Mouse (Mus musculus): Measurements from ENCODE around the gene Sptbn1.
A peak's percentile ranks its signal among the peaks of the same experiment; 100 is the strongest.
"Not testable (repeated sequence)": the region's sequence is repeated elsewhere in the genome, so short reads cannot be mapped to it uniquely, and the experiment has no call there.

The Sptbn1 gene

DNA sequence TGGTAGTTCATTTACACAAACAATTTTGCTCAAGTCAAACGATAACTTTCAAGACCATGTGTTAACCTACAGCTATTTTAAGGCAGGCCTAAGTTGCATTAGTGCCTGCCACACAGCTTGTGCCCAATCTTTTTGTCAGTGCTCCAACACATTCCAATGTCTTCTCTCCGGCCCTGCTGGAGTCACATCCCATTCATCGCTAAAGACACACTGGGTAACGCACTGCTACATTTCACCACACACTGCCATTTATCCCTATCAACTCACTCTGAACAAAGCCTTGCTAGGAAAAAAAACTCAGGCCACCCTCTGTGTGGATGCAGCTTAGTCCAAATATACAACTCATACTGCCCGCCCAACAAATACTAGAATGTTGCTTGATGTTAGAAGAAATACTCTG, 11.5 kb downstream of the Sptbn1 start:
- no peak for DNase-seq (ENCODE audit: low read depth, low spot score)

DNA sequence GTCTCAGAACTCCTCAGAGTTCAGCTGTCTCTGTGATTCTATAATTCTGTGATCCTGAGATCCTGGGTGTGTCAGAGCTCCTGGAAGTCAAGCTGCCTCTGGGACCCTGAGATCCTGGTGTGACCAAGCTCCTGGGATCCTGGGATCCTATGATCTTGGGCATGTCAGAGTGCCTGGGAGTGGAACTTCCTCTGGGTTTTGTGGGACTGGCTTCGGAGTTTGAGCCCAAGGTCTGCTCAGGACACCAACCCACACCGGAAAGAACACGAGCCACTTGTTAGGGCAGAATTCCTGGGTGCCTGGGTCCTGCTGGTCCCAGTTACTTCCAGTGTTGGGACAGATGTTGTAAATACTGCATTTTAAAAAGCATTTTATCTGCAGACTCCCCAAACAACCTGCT, 12.8 kb downstream of the Sptbn1 start:
- not testable (repeated sequence) for DNase-seq (ENCODE audit: low read depth, low spot score)

DNA sequence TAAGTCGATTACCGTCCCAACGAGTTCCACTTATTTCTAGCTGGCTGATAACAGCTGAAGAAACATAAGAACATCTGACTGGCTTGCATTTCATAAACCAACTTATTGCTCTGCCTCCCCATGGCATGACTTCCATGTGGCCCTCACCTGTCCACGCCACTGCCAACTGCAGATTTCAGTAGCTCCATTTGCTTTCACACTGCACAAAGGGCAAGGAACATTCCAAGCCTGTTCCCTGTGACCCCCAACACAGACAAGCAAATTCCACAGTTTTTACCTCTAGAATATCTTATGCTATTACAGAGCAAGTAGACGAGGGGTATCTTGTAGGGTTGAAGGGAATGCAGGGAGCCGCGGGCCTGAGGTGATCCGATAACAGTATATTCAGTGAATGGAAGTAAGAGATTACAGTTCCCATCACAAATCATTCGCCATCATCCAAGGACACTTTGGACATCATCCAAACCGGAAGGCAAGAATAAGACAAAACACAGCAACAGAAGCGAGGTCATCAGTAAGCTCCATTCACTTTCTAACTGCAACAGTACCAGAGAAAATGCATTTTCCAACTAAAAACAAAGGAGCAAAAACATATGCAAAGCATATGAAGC, 16.6 kb downstream of the Sptbn1 start:
- no peak for DNase-seq (ENCODE audit: low read depth, low spot score)

DNA sequence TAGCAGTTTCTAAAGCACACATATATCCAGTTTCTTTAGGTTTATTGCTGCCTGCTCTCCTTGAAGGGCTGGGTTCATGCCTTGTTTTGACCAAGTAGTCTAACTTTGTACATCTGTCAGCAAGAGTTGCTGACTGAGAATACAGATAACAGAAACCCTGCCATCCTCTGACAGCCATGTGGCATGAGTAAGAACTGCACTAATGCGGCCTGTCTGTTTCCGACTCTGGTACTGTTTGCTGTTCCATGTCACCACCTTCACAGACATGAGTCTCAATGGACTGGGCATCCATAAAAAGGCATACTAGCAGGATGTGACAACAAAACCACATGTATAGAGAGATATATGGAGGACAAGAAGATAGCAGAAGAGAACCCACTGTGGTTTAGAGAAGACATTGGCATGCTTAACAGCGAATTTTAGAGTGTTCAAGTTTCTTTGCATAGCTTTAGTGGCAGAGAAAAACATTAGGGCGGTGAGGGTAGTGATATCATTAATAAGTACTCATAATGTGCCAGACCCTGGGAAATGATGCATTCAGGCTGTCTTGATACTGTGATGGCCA, 18.4 kb downstream of the Sptbn1 start:
- no peak for DNase-seq (ENCODE audit: low read depth, low spot score)

DNA sequence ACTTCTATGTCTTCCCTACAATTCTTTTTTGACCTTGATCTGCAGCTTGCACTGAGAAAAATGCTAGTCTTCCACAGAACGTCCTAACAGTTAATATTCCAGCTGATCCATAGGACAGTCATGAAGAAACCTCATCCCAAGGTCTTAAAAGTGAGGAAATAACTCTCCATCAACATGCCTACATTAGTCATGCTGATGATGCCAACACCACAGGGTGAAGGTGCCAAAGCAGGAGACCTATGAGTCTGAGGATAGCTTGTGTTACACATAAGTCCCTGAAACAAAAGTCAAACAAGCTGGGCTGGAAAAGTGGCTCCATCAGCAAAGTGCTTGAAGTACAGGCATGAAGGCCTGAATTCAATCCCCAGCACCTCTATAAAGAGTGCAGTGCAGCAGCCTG, 20.9 kb downstream of the Sptbn1 start:
- DNase-seq (ENCODE audit: low read depth, low spot score): no peak

DNA sequence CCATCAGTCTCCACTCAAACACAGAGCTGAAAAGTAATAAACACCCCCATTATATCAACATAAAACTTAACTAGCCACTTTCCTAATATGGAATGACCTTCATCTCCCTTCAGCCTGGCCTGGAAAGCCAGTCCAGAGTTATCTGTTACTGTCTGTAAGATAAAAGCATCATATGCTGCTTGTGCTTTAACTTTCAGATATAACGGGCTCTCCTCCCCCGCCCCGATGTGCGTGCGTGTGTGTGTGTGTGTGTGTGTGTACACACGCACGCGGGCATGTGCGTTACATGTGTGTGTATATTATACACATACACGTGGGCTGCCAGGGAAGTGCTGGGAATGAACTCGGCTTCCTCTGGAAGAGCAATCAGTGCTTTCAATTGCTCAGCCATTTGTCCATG, 21.8 kb downstream of the Sptbn1 start:
- no peak for DNase-seq (ENCODE audit: low read depth, low spot score)

DNA sequence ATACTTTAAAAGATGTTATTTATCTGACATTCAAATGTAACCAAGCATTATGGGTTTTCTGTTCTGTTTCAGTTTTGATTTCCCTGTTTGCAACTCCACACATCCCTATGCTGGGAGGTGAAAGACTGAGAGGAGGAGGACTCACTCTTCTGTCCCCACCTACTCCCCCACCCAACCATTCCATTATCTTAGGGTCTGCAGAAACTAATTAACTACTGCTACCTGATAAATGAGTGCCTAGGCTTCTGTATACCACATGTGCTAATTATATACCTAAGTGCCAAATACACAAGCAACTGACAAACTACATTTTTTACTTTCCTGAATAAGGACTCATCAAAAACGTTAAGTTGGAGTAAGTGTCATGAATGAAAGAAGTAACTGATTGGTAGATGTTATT, 23.8 kb downstream of the Sptbn1 start:
- no peak for DNase-seq (ENCODE audit: low read depth, low spot score)

DNA sequence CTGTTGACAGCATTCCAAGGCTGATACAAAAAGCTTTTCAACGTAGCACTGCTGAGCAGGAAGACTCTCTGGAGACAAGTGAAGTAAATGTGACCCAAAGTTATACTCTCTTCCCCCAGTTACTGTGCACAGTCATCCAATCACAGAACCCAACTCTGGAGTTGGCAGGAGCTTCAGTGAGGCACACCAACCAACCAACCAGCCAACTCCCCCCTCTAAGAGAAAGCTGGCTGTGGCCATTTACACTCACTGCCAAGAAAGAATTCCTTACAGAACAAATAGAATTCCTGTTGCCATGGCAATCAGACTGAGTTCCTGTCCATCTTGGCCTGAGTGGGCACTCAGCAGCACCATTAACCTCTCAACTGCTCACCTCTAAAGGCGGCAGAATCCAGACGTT, 24.4 kb downstream of the Sptbn1 start:
- DNase-seq (ENCODE audit: low read depth, low spot score): peak; percentile 18

DNA sequence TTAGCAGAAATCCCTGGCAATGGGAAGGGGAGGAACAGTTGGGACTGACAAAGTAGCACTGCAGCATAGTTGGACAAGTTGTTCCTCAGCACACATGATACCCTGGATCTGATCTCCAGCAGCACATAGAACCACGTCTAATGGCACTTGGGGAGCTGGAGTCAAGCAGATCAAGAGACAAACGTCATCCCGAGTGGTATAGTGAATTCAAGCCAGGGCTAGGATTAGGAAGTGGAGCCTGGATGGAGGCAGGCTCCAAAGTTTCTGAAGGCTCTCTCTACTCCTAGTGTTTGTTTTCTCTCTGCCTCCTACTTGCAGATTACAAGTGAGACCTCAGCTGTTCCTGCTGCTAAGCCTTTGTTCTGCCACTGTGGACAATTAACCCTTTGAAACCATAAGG, 27.1 kb downstream of the Sptbn1 start:
- DNase-seq (ENCODE audit: low read depth, low spot score): no peak

DNA sequence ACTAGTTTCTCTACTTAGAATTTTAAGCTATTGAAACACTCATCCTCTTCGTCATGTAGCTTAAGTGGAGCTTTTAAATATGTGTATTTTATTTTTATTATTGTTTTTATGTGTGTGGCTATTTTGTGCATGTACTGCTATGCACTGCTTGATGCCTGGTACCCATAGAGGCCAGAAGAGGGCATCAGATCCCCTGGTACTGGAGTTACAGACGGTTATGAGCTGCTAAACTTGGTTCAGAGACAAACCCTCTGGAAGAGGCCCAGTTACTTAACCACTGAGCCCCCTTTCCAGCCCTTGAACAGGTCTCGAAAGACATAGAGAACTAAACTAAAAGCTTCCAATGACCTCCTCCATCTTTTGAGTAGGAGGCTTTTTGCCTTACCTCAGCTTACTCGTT, 30.0 kb downstream of the Sptbn1 start:
- DNase-seq (ENCODE audit: low read depth, low spot score): peak; percentile 56

DNA sequence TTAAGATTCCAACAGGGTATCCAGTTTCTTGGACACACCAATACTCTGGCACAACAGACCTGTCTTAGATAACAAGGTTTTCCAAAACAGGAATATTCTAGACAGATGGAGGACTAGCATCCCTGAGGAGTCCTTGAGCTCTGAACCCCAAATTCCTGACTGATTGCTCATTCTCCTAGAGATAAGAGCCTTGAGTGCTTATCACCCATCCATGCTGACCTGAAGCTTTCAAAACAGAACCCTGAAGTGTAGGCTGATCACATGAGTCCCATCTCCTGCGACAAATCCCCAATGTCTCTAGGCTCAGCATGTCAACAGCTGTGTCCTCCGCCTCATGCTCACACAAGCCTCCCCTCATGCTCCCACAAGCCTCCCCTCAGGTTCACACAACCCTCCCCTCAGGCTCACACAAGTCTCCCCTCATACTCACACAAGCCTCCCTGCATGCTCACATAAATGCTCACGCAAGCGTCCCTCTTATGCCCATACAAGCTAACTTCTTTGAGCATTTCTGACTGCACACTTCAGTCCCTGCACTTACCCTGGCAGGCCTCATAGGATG, 31.2 kb downstream of the Sptbn1 start:
- DNase-seq (ENCODE audit: low read depth, low spot score): no peak

DNA sequence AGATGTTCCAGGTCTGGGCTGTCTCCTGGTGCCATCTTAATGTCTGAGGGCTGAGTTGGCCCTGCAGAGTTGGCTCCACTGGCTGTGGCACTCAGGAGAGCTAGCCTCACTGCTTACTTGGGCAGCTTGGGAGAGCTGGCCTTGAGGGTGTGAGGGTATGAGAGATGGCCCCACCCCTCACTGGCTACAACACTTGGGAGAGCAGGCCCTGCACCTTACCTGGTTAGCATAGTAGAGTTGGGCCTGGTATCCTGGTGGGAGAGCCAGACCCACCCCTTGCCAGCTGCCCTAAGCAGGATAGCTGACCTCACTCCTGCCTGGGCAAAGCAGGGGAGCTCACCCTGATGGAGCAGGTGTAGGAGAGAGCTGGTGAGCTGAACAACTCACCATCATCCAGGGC, 32.3 kb downstream of the Sptbn1 start:
- DNase-seq (ENCODE audit: low read depth, low spot score): no peak

DNA sequence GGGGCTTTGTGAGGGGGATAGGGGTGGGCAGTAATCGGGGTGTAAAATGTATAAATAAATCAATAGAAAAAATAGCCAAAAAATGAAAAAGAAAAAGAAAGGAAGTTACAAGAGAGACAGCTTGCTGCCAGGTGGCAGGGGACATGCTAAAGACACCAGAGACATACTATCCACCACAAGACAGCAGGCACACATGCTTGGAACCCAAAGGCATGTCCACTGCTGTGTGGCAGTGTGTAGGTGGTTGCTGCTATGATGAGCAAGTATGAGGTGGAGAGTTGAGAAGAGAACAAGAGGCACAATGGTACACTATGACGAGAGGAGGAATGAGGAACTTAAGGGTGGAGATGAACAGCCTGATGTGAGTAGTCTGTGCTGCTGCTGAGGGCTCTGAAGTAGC, 32.8 kb downstream of the Sptbn1 start:
- DNase-seq (ENCODE audit: low read depth, low spot score): no peak

DNA sequence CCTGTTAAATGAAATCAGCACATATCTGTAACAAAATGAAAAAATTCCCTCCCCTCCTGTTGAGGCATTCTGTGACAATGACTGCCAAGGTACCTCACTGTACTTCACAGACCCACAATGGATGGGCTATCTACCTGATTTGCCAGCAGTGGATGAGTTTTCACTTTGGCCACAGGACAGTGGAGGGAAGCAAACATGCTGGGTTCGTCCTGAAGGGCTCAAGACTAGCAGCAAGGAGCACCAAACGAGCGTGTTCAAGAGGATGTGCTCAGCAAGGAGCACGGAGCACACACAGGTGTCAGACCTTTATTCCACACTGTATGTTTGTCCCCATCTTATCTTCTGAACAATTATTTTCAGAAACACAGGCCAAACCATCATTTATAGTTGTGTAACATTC, 34.0 kb downstream of the Sptbn1 start:
- no peak for DNase-seq (ENCODE audit: low read depth, low spot score)

DNA sequence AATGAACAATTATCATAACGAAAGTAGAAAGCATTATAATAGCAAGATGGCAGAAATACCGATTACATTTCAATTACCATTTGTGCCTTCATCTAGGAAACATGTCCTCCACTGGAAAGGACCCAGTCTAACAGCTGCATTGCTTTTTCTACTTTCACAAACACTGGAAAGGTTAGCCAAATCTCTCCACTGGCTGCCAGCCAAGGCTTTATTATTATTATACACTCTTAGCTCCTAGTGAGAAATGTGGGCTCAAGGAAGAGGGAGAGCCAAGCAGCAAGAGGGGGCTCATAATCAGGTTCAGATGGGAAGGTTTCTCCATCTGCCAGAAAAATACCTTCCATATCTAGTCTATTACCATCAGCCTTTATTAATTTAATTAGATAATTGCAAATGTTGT, 35.9 kb downstream of the Sptbn1 start:
- no peak for DNase-seq (ENCODE audit: low read depth, low spot score)

DNA sequence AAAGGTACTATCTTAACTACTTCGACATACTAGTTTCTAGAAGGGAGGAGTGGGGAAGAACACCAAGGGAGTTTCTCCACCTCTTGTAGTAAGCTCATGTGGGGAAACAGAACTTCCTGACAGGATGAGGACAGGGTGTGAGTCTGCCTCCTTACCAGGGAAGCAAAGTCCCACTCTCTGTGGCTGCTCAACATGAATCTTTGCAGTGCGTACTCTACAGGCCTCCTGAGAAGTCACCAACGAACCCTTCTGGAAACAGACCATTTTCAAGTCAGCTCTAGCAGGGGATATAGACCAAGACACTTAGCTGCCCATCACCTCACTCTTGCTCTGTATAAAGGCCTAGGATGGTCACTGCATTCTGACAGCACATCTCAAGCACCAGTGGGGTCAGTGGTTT, 36.6 kb downstream of the Sptbn1 start:
- no peak for DNase-seq (ENCODE audit: low read depth, low spot score)

DNA sequence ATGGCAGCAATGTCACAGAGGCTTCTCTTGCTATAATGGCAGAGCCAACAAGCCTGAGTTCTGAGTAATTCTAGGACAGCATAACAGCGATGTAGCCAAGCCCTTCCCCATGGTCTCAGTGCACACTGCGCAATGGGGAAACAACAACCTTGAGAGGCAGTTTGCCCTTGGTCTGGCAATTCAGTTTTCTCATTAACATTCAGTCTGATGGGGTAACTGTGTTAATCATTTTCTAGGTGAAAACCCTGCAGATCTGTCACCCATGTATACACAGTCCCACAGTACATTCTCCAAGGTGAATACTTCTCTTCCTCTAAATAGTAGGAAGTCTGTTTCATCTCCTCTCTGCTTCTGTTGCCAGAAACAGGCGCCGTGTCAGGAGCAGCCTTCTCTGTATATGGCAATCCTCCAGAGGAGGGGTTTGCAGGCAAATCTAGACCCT, 37.6 kb downstream of the Sptbn1 start:
- DNase-seq (ENCODE audit: low read depth, low spot score): no peak

DNA sequence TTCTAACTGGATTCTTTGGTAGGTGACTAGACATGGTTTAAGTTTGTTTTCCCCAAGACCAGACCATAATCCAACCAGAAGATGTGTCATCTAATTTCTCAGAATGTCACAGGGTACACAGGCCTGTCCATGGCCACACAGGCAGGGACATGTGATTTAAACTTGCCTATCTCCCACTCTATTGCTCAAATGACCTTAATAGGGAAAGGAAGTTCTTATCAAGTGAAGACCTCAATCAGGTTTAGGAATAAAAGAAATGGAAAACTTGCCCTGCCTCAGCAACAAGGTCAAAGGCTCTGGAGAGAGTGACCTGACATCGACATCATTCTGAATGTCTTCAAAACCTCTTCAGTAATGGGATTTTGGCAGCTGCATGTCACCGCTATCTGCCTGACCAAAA, 41.2 kb downstream of the Sptbn1 start:
- DNase-seq (ENCODE audit: low read depth, low spot score): no peak

DNA sequence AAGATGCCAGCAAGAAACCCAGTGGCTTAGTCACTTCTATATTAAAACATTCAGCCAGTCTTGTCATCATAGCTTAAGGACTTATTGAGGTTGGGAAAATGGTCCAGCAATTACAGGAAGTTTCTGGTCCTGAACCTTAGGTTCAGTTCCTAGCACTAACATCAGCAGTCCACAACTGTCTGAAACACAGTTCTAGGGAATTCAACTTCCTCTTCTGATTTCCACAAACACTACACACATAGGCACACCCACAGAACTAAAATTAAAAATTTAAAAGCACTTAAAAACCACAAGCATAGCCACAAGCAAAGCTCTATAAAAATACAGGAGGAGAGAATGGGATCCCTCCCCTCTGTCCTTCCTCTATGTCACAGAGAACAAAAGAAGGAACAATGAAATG, 43.4 kb downstream of the Sptbn1 start:
- DNase-seq (ENCODE audit: low read depth, low spot score): no peak

DNA sequence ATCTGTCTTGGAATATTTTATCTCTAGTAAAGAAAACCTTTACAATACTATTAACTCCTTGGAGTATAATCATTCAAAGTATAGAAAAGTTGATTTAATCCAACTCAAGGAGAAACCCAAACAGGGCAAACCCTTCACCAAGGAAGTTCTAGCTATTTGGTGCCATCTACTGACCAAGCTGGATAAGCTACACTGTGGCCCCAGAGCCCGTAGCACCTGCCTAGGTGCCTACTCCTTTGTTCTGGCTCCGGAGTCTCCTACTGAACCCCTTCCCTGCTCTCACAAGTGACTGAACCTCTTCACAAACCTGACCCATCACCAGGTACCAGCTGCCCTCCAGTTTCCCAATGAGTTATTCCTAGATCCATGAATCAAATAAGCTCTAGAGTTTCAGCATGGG, 45.3 kb downstream of the Sptbn1 start:
- DNase-seq (ENCODE audit: low read depth, low spot score): peak; percentile 72

DNA sequence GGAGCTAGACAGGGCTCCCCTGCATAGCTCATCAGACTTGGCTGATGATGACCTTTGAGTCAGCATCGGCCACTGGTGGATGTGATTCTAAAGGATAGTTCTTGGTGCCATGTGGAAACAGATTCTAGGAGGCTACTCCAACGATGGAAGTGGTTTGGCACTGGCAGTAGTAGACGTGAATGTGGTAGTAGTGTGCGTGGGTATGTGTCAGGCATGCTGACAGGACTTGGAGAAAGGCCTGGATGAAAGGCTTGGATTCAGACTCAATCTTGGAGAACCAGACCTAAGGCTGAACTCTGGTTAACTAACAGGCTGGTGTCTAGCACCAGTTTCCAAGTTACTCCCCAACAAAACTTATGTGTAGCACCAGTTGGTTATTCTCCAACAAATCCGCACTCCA, 46.9 kb downstream of the Sptbn1 start:
- DNase-seq (ENCODE audit: low read depth, low spot score): no peak

DNA sequence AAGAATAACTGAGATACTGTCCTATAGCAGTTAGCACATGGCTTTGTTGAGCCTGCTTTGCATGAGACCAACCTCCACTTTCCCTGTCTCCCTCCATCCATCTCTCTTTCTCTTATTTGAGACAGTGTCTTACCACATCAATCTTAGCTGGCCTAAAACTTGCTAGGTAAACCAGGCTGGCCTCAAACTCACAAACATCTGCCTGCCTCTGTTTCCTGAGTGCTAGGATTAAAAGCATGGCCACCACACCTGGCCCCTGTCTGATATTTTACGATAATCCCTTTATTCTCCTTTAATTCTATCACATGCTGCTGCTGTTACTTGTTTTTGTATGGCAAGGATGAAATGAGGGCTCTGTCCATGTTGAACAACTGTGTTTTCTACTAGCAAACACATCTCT, 49.6 kb downstream of the Sptbn1 start:
- DNase-seq (ENCODE audit: low read depth, low spot score): no peak

DNA sequence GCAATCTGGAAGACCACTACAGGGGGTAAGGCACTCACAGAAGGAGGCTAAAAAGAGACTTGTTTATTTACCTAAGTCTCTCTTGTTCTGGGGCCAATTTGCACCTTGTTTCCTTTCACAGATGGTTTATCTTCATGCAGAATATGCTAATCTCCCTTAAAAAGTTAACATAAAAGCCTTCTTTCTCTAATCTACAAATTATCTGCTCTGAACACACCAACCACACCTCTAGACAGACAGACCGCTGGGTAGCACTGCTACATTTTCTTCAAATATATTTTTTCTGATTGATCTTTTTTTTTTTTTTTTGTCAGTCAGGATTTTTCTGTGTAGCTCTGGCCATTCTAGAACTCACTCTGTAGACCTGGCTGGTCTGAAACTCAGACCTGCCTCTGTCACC, 50.5 kb downstream of the Sptbn1 start:
- no peak for DNase-seq (ENCODE audit: low read depth, low spot score)
